Mouse (Mus musculus) small intestine, adult 2 months (tissue): ENCODE data around the gene Pms1.

Experiments used
- CTCF ChIP-seq: fragments of 200-500 bp; IDR thresholded peaks from 2 replicates; pipeline ENCODE4 v1.5.1; 2012; ENCODE audit warnings: low read depth, mild to moderate bottlenecking, control low read depth, inconsistent platforms, low read length, moderate library complexity, mixed read lengths; ENCODE audit not compliant: insufficient replicate concordance, insufficient read length; ENCODE audit errors: extremely low read depth
- POLR2A ChIP-seq: fragments of 200-500 bp; IDR thresholded peaks from 2 replicates; pipeline ENCODE4 v1.6.1; 2012; ENCODE audit warnings: low read depth, mild to moderate bottlenecking, control low read depth, inconsistent platforms, low read length, moderate library complexity

DNA sequence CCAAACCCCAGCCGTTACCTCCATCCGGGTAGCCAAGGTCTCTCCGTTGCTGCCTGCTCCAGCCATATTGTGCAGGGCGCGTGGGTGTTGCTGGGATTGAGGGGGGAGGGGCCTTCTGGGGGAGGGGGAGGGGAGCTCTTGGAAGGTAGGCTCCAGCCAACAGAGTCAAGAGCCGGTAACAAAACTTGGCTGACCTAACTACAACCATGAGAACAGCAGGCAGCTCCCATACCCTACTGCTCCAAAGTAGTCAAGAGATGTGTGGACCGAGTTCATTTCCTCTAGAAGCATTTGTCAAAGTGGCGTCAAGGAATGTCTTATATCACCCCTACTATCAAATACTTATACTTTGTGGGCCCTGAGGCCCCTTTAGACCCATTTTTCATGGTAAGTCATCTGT lies 109.3 kb downstream of the Pms1 start, which contains the start of gene 1700019A02Rik:
- TF ChIP-seq CTCF, result no peak
- TF ChIP-seq POLR2A, result no peak
